Comparison of ENCODE assay signal across 1 mouse cellular context in the genomic region with DNA sequence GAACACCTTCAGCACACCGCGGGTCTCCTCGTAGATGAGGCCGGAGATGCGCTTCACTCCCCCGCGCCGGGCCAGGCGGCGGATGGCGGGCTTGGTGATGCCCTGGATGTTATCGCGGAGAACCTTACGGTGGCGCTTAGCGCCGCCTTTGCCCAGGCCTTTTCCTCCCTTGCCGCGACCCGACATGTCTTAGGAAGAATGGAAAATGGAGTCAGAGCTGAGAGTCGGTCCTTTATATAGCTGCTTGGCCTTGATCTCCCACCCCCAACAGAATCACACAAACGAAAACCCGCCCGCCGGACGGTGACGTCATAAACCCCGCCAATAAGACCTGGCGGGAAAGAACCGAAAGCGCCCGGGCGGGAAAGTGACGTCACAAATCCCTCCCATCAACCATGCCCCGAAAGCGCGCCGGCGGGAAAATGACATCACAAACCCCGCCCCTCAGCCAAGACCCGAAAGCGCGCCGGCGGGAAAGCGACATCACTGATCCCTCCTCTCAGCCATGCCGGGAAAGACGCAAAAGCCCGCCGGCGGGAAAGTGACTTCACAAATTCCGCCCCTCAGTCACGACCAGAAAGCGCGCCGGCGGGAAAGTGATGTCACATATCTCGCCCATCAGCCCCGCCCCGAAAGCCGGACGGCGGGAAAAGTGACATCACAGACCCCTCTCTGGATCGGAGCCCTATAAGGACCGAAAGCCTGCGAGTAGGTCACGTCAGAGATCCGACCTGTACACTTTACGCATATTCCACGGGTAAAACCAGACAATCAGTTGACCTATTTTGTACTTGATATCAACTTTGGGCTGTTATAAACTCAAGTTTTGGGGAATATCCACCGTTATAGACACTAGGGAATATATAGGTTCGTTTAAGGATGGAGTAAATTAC.
TF ChIP-seq lines count a peak whose summit lies in the region.

A gene (minus strand): TSS at position 259 of the 893 bp plus-strand sequence.

TF ChIP-seq in CH12.LX, 34 proteins besides CTCF, POLR2A, EP300 and RAD21 (continued from another document):
- TF ChIP-seq ELF1 (IDR thresholded peaks at IDR 0.05; ENCODE audit: low read depth, low read length) (peak; percentile 54), E2F4 (IDR thresholded peaks at IDR 0.05; ENCODE audit: insufficient replicate concordance, low read depth, low read length) (peak; percentile 100), NELFE (IDR thresholded peaks at IDR 0.05; ENCODE audit: low read depth, low read length) (peak; percentile 99), UBTF (IDR thresholded peaks at IDR 0.05; ENCODE audit: low read depth, low read length) (peak; percentile 81; the same call in 1 of the 2 replicates), GABPA (IDR thresholded peaks at IDR 0.05; ENCODE audit: insufficient replicate concordance, low read depth, low read length) (0 out of 2 replicates have a peak, but pooled peaks have one; percentile 17), MXI1 (IDR thresholded peaks at IDR 0.05; ENCODE audit: low read depth, low read length) (peak; percentile 95), JUND (conservative IDR thresholded peaks at IDR 0.05; ENCODE audit: low read depth, low read length) (peak; percentile 73), MYC (IDR thresholded peaks at IDR 0.05; ENCODE audit: low read depth, low read length) (no peak), MAX (IDR thresholded peaks at IDR 0.05; ENCODE audit: low read length) (peak; percentile 84), KAT2A (IDR thresholded peaks at IDR 0.05; ENCODE audit: insufficient replicate concordance, low read length) (peak; percentile 98), TCF12 (IDR thresholded peaks at IDR 0.05; ENCODE audit: low read depth, low read length) (peak; percentile 81), TBP (conservative IDR thresholded peaks at IDR 0.05; ENCODE audit: low read depth, low read length) (peak; percentile 98), CHD1 (IDR thresholded peaks at IDR 0.05; ENCODE audit: low read depth, low read length) (no peak), IRF4 (IDR thresholded peaks at IDR 0.05; ENCODE audit: low read depth, low read length) (peak; percentile 90), MAFK (IDR thresholded peaks at IDR 0.05; ENCODE audit: insufficient replicate concordance, low read length) (no peak), PAX5 (IDR thresholded peaks at IDR 0.05; ENCODE audit: low read length) (no peak), USF2 (conservative IDR thresholded peaks at IDR 0.05; ENCODE audit: low read depth, low read length) (no peak), JUN (IDR thresholded peaks at IDR 0.05; ENCODE audit: insufficient read depth, low read depth, low read length) (peak; percentile 79), ETS1 (conservative IDR thresholded peaks at IDR 0.05; ENCODE audit: low read depth, low read length) (peak; percentile 72; the same call in 1 of the 2 replicates), SMC3 (IDR thresholded peaks at IDR 0.05; ENCODE audit: low read depth, low read length) (no peak), HCFC1 (IDR thresholded peaks at IDR 0.05; ENCODE audit: low read depth, low read length) (peak; percentile 66; the same call in 1 of the 2 replicates), USF1 (IDR thresholded peaks at IDR 0.05; ENCODE audit: low read depth, low read length) (no peak), MEF2A (IDR thresholded peaks at IDR 0.05; ENCODE audit: borderline replicate concordance, low read depth, low read length) (peak; percentile 54), CHD2 (IDR thresholded peaks at IDR 0.05; ENCODE audit: low read length) (peak; percentile 64; the same call in 1 of the 2 replicates), ZC3H11A (IDR thresholded peaks at IDR 0.05; ENCODE audit: low read depth, low read length) (no peak; the same call in 1 of the 2 replicates), ZMIZ1 (IDR thresholded peaks at IDR 0.05; ENCODE audit: low read depth, low read length) (peak; percentile 96)
